Mouse (Mus musculus) G1E (cell line): ENCODE data around the gene Lifr.

Source experiments
- CTCF ChIP-seq: IDR thresholded peaks from 2 replicates; pipeline ENCODE4 v1.5.1; 2012; ENCODE audit warnings: low read depth, low read length, inconsistent platforms, mixed read lengths
- GATA1 ChIP-seq: IDR thresholded peaks from 2 replicates; pipeline ENCODE4 v1.6.1; 2012; ENCODE audit warnings: borderline replicate concordance, low read length, inconsistent platforms, mixed read lengths
- POLR2AphosphoS5 ChIP-seq: IDR thresholded peaks from 2 replicates; pipeline ENCODE4 v1.6.1; 2012; ENCODE audit warnings: low read depth, low read length, inconsistent platforms; ENCODE audit not compliant: insufficient replicate concordance
- TAL1 ChIP-seq: conservative IDR thresholded peaks from 2 replicates; pipeline ENCODE4 v1.6.1; 2012; ENCODE audit warnings: low read depth, low read length, inconsistent platforms, mixed read lengths

- TF ChIP-seq CTCF (no peak), GATA1 (no peak), POLR2AphosphoS5 (no peak), TAL1 (no peak)
Observed at GRCm38 (mm10) chr15:7060522-7060921, 29.9 kb upstream of the Lifr start.
